Mouse (Mus musculus) embryonic facial prominence, embryonic 13.5 days (tissue): ENCODE results near the gene Hcfc1. TPM values are rescaled to one million over a fixed set of nuclear protein-coding genes. Genes with fewer than 3 reads are reported as not detected.

Experiments
- ATAC-seq: fragments of 200-750 bp; cut with Nextera tagmentation; 2 replicates; pipeline ENCODE4 v1.8.0; 2017; ENCODE audit warnings: low read depth; ENCODE audit not compliant: insufficient number of reproducible peaks, insufficient read depth, low FRiP score, low TSS enrichment
- H3K27ac ChIP-seq: fragments of 300-500 bp; sonication (generic); 2 replicates; pipeline ENCODE4 v1.5.1; 2015; ENCODE audit warnings: moderate library complexity, mild to moderate bottlenecking, inconsistent platforms
- H3K27me3 ChIP-seq: fragments of 300-500 bp; sonication (generic); 2 replicates; pipeline ENCODE4 v1.6.1; 2015; ENCODE audit warnings: mild to moderate bottlenecking, inconsistent platforms
- H3K36me3 ChIP-seq: fragments of 300-500 bp; sonication (generic); 2 replicates; pipeline ENCODE4 v1.6.1; 2015; ENCODE audit warnings: mild to moderate bottlenecking, inconsistent platforms
- H3K4me1 ChIP-seq: fragments of 300-500 bp; sonication (generic); 2 replicates; pipeline ENCODE4 v1.6.1; 2015; ENCODE audit warnings: inconsistent platforms
- H3K4me2 ChIP-seq: fragments of 300-500 bp; sonication (generic); 2 replicates; pipeline ENCODE4 v1.6.1; 2015; ENCODE audit warnings: moderate library complexity, mild to moderate bottlenecking, inconsistent platforms
- H3K4me3 ChIP-seq: fragments of 300-500 bp; sonication (generic); 2 replicates; pipeline ENCODE4 v1.5.1; 2015; ENCODE audit warnings: mild to moderate bottlenecking, inconsistent platforms
- H3K9ac ChIP-seq: fragments of 300-500 bp; sonication (generic); 2 replicates; pipeline ENCODE4 v1.6.1; 2015; ENCODE audit warnings: mild to moderate bottlenecking, inconsistent platforms
- H3K9me3 ChIP-seq: fragments of 300-500 bp; sonication (generic); 2 replicates; pipeline ENCODE4 v1.6.1; 2016; ENCODE audit warnings: inconsistent platforms
- WGBS: fragments of 180-500 bp; shearing (Covaris S2); methylation state at CpG from one replicate; pipeline ENCODE4 v1.1.7; 2015; ENCODE audit warnings: mixed read lengths; 5-methylcytosine and 5-hydroxymethylcytosine counted together
- polyA plus RNA-seq: library from polyadenylated mRNA; unstranded; fragments of >200 nt; fragmentation: Nextera tagmentation; extraction: Ambion mirVana; gene quantifications from 2 replicates; pipeline ENCODE4 v1.2.1, GENCODE M21; 2015

Hcfc1 gene
- polyA plus RNA-seq, result 58.1 and 65.4 TPM in 2 replicates

DNA sequence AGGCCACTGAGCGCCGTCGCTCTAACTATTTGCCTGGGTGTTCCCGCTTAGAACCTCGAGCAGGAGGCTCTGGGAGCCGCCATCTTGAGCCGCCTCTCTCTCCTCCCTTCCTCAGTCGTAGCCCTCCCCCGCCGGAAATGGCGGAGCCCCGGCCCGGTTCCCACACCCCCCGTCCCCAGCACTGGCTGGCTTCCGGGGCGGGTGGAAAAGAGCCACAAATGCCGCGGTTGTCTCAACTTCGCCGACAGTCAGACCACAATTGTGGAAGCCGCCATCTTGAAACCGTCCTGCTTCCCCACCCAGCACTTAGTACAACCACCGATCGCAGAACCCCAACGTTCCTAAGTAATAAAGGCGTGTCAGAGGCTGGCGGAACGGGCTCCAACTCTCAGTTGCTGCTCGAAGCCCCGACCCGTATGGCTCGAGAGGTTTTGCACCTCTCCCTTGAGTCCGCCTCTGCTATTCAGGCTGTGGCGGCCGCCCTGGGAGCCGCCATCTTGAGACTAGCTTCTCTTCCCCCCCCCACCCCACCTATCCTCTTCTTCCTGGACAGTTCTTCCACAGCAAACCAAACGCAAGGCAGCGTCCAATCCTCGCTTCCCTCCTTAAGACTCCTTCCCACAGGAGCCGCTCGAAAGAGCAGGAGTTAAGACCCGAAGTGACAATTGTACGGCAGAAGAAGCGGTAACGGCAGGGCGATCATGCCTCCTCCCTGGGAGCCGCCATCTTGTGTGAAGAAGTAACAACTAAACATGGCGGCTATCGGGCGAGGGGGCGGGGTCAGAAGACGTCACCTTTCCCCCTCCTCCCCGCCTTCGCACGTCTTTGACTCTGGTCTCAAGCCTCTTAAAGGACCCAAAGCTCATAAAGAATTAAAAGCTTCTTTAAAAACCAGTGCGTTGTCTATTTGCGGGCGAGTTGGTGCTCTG lies at the start of gene Hcfc1:
TSS of gene Hcfc1 (minus strand) at position 110 of the 929 bp plus-strand sequence.
- Histone ChIP-seq H3K4me2 (peak within 1 kb of the TSS; percentile 71), H3K9ac (peak within 1 kb of the TSS; percentile 78), H3K27ac (peak within 1 kb of the TSS; percentile 99), H3K27me3 (peaks cover 13% of the 10 kb centered on the region; the same call in 1 of the 2 replicates), H3K9me3 (no peaks in the 10 kb centered on the region), H3K36me3 (no peaks in the 10 kb centered on the region), H3K4me1 (peaks cover 21% of the 10 kb centered on the region), H3K4me3 (peak within 1 kb of the TSS; percentile 69)
- peak; percentile 78 for ATAC-seq
- 23% methylated on average over 58 of the region's 58 CpGs for WGBS

- H3K4me2 ChIP-seq, result no peak overlapping the region
- H3K4me1 ChIP-seq, result no peaks in the 10 kb centered on the region
- H3K27ac ChIP-seq, result no peak overlapping the region
- ATAC-seq, result no peak
- H3K9me3 ChIP-seq, result no peaks in the 10 kb centered on the region
- peaks cover 30% of the 10 kb centered on the region for H3K36me3 ChIP-seq
- WGBS, result 93% methylated on average over 1 of the region's 1 CpGs
- H3K27me3 ChIP-seq, result no peaks in the 10 kb centered on the region
- H3K4me3 ChIP-seq, result no peak overlapping the region
- no peak overlapping the region for H3K9ac ChIP-seq
Measured at GRCm38 (mm10) chrX:74014597-74014996, 48.4 kb upstream of the Hcfc1 start.

GRCm38 (mm10) chrX:74008063-74008462 lies 41.9 kb upstream of the Hcfc1 start:
- Histone ChIP-seq H3K36me3 (no peaks in the 10 kb centered on the region), H3K27ac (no peak overlapping the region), H3K4me3 (no peak overlapping the region), H3K9ac (no peak overlapping the region), H3K9me3 (no peaks in the 10 kb centered on the region), H3K4me2 (no peak overlapping the region), H3K4me1 (no peaks in the 10 kb centered on the region), H3K27me3 (no peaks in the 10 kb centered on the region; the same call in 1 of the 2 replicates)
- ATAC-seq, result no peak
- WGBS, result 32% methylated on average over 8 of the region's 8 CpGs

GRCm38 (mm10) chrX:74006401-74006800 lies 40.2 kb upstream of the Hcfc1 start:
- no peak overlapping the region for H3K9ac ChIP-seq
- H3K4me1 ChIP-seq, result no peaks in the 10 kb centered on the region
- H3K27me3 ChIP-seq, result no peaks in the 10 kb centered on the region; the same call in 1 of the 2 replicates
- H3K4me3 ChIP-seq, result no peak overlapping the region
- no peaks in the 10 kb centered on the region for H3K36me3 ChIP-seq
- no peak overlapping the region for H3K4me2 ChIP-seq
- WGBS, result 79% methylated on average over 21 of the region's 21 CpGs
- H3K27ac ChIP-seq, result no peak overlapping the region
- H3K9me3 ChIP-seq, result no peaks in the 10 kb centered on the region
- ATAC-seq, result no peak

DNA sequence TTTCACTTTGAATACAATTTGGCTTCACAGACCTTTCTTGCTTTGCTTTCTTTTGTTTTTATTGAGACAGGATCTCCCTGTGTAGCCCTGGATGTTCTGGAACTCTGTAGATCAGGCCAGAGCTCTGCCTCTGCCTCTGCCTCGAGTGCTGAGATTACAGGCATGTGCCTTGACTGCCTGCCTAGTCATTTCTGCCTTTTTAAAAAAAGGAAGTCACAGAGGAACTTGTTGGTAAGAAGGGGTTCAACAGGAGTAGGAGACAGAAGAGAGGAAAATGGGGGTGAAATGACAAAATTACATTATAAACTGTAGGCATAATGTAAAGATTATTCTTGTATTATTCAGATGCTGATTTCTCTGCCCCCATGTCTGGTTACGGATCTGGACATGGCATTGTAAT lies 37.5 kb upstream of the Hcfc1 start:
- no peaks in the 10 kb centered on the region; the same call in 1 of the 2 replicates for H3K27me3 ChIP-seq
- H3K9ac ChIP-seq, result no peak overlapping the region
- no peaks in the 10 kb centered on the region for H3K4me1 ChIP-seq
- H3K9me3 ChIP-seq, result no peaks in the 10 kb centered on the region
- no peak overlapping the region for H3K4me2 ChIP-seq
- H3K4me3 ChIP-seq, result no peak overlapping the region
- ATAC-seq, result no peak
- 63% methylated on average over 2 of the region's 2 CpGs for WGBS
- H3K27ac ChIP-seq, result no peak overlapping the region
- no peaks in the 10 kb centered on the region for H3K36me3 ChIP-seq

GRCm38 (mm10) chrX:74001024-74001423 lies 34.9 kb upstream of the Hcfc1 start:
- H3K9ac ChIP-seq, result no peak overlapping the region
- H3K27ac ChIP-seq, result no peak overlapping the region
- H3K4me3 ChIP-seq, result no peak overlapping the region
- H3K36me3 ChIP-seq, result no peaks in the 10 kb centered on the region
- no peaks in the 10 kb centered on the region for H3K4me1 ChIP-seq
- no peak for ATAC-seq
- 79% methylated on average over 3 of the region's 3 CpGs for WGBS
- H3K27me3 ChIP-seq, result no peaks in the 10 kb centered on the region
- no peaks in the 10 kb centered on the region for H3K9me3 ChIP-seq
- no peak overlapping the region for H3K4me2 ChIP-seq

DNA sequence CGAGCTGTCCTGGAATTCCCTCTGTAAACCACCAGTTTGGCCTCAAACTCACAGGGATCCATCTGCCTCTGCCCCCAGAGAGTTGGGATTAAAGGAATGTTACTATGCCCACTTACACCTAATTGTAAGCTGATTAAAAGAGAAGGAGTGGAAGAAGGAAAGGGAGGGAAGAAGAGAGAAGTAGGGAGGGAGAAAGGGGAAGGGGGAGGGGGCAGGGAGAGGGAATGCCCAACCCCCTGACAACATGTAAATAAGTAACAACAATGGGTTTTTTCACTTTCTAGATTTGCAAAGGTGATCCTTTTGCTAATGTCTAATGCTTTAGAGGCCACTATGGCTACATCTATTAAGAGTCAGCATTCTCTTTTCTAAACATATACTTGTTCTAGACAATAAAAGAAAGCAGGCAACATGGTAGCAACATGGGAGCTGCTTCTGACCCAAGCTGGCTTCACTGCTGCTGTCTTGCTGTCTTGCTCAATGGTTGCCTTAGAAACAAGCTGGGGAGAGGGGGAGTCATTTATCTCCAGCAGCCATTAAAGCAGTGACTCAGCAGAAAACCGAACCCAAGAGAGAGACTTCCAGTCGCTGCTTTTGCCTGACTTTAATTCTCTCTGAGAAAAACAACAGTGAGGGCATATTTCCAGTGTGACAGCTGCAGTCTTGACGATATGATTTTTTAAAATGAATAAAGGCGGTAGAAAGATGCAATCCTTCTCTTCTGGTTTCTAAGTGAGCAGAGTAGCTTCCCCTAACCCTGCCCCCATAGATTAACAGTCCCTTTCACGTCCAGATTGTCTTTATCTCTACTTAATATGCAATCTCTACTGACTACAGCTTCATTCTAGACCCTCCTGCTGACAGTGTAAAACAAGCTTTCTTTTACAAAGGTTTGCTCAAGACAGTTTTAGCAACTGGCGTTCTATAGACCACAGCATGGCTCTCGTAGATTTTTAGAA lies 33.0 kb upstream of the Hcfc1 start:
- Histone ChIP-seq H3K27ac (peak overlapping the region; percentile 39; the same call in 1 of the 2 replicates), H3K9ac (no peak overlapping the region), H3K4me2 (no peak overlapping the region), H3K27me3 (no peaks in the 10 kb centered on the region; the same call in 1 of the 2 replicates), H3K4me3 (no peak overlapping the region), H3K36me3 (no peaks in the 10 kb centered on the region), H3K9me3 (no peaks in the 10 kb centered on the region), H3K4me1 (no peaks in the 10 kb centered on the region)
- 37% methylated on average over 8 of the region's 8 CpGs for WGBS
- ATAC-seq, result no peak

DNA sequence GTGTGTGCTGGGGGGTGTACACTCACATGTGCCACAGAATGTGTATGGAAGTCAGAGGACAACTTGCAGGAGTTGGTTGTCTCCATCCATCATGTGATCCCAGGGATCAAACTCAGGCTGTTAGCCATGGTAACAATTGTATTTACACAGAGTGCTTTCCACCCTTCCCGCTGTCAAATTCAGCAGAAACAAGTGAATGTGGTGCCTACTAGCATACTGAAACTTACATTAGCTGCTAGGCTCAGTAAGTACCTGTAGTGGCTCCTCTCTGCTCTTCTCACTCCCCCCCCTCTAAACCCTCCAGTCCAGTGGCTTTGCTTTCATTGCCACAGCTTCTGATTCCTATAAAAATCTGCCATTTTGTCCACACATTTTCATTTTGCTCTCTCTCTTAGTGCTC lies 11.6 kb upstream of the Hcfc1 start:
- H3K4me3 ChIP-seq, result no peak overlapping the region
- H3K27me3 ChIP-seq, result no peaks in the 10 kb centered on the region
- no peak overlapping the region for H3K27ac ChIP-seq
- no peak overlapping the region for H3K9ac ChIP-seq
- H3K4me1 ChIP-seq, result no peaks in the 10 kb centered on the region
- no peaks in the 10 kb centered on the region for H3K36me3 ChIP-seq
- H3K9me3 ChIP-seq, result no peaks in the 10 kb centered on the region
- WGBS, result 72% methylated on average over 1 of the region's 1 CpGs
- H3K4me2 ChIP-seq, result no peak overlapping the region
- no peak for ATAC-seq

- Histone ChIP-seq H3K36me3 (no peaks in the 10 kb centered on the region), H3K4me1 (no peaks in the 10 kb centered on the region), H3K9ac (no peak overlapping the region), H3K9me3 (no peaks in the 10 kb centered on the region), H3K4me2 (no peak overlapping the region), H3K4me3 (no peak overlapping the region), H3K27me3 (no peaks in the 10 kb centered on the region), H3K27ac (no peak overlapping the region)
- 87% methylated on average over 2 of the region's 2 CpGs for WGBS
- ATAC-seq, result no peak
Measured at GRCm38 (mm10) chrX:73976283-73976682, 10.1 kb upstream of the Hcfc1 start.

GRCm38 (mm10) chrX:73972774-73973173 lies 6.6 kb upstream of the Hcfc1 start:
- ATAC-seq, result no peak

DNA sequence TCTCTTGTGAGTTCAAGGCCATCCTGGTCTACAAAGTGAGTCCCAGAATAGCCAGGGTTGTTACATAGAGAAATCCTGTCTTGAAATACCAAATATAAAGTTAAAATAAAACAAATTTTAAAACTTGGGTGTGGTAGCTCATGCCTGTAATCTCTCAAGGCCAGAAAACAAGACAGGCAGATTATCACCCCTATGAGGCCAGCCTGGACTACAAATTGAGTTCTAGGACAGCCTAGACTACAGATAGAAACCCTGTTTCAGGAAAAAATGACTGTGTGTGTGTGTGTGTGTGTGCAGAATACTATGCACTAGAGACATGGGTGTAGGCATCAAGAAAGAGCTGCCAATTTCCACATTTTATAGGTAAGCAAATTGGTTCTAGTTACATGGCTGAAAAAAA lies 4.6 kb upstream of the Hcfc1 start:
- Histone ChIP-seq H3K9ac (no peak overlapping the region), H3K4me1 (no peaks in the 10 kb centered on the region), H3K4me3 (no peak overlapping the region)

More at GRCm38 (mm10) chrX:73972774-73973173, 6.6 kb upstream of the Hcfc1 start:
- Histone ChIP-seq H3K36me3 (no peaks in the 10 kb centered on the region), H3K9ac (no peak overlapping the region), H3K27me3 (no peaks in the 10 kb centered on the region), H3K4me3 (no peak overlapping the region), H3K27ac (no peak overlapping the region), H3K4me1 (no peaks in the 10 kb centered on the region), H3K4me2 (no peak overlapping the region), H3K9me3 (no peaks in the 10 kb centered on the region)
- WGBS, result 66% methylated on average over 4 of the region's 4 CpGs

More for the DNA sequence above, 4.6 kb upstream of the Hcfc1 start:
- Histone ChIP-seq H3K27me3 (peaks cover 13% of the 10 kb centered on the region; the same call in 1 of the 2 replicates), H3K9me3 (no peaks in the 10 kb centered on the region), H3K27ac (no peak overlapping the region), H3K36me3 (no peaks in the 10 kb centered on the region), H3K4me2 (no peak overlapping the region)
- no peak for ATAC-seq
